Mouse (Mus musculus) testis, adult 2 months (tissue): ENCODE measurements around the gene Ripor1. TPM values are rescaled to one million over a fixed set of nuclear protein-coding genes. Genes with fewer than 3 reads are reported as not detected.
A peak's percentile ranks its signal among the peaks of the same experiment; 100 is the strongest.

ENCODE experiments used
- H3K27ac ChIP-seq: fragments of 200-500 bp; 2 replicates; pipeline ENCODE4 v1.5.1; 2012; ENCODE audit warnings: low read depth, low read length; ENCODE audit not compliant: control insufficient read depth, insufficient read depth
- H3K27me3 ChIP-seq: fragments of 200-500 bp; 2 replicates; pipeline ENCODE4 v1.6.1; 2012; ENCODE audit warnings: mild to moderate bottlenecking, low read length, moderate library complexity; ENCODE audit not compliant: control insufficient read depth, insufficient read depth
- H3K36me3 ChIP-seq: fragments of 200-500 bp; 2 replicates; pipeline ENCODE4 v1.6.1; 2012; ENCODE audit warnings: mild to moderate bottlenecking, low read length; ENCODE audit not compliant: control insufficient read depth, insufficient read depth
- H3K4me1 ChIP-seq: fragments of 200-500 bp; 2 replicates; pipeline ENCODE4 v1.6.1; 2012; ENCODE audit warnings: low read length; ENCODE audit not compliant: control insufficient read depth, insufficient read depth
- H3K4me3 ChIP-seq: fragments of 200-500 bp; 2 replicates; pipeline ENCODE4 v1.5.1; 2012; ENCODE audit warnings: low read depth, mild to moderate bottlenecking, low read length, moderate library complexity, mixed read lengths; ENCODE audit not compliant: control insufficient read depth
- CTCF ChIP-seq: fragments of 200-500 bp; IDR thresholded peaks from 2 replicates; pipeline ENCODE4 v1.5.1; 2012; ENCODE audit warnings: low read depth, mild to moderate bottlenecking, inconsistent platforms, low read length, moderate library complexity; ENCODE audit not compliant: control insufficient read depth, insufficient read depth, insufficient replicate concordance
- POLR2A ChIP-seq: fragments of 200-500 bp; IDR thresholded peaks from 2 replicates; pipeline ENCODE4 v1.6.1; 2012; ENCODE audit warnings: low read depth, mild to moderate bottlenecking, inconsistent platforms, low read length, moderate library complexity; ENCODE audit not compliant: control insufficient read depth
- polyA plus RNA-seq: library from polyadenylated mRNA; depleted of rRNA; stranded (reverse); fragments of >200 nt; gene quantifications from 2 replicates; pipeline ENCODE4 v1.2.3, GENCODE M21; 2012

The Ripor1 gene
- polyA plus RNA-seq, 1 experiment, result 6.3 TPM

GRCm38 (mm10) chr8:105606189-105607023 is 1.4 kb downstream of the Ripor1 start:
- H3K27me3 ChIP-seq, result no peaks in the 10 kb centered on the region
- peaks cover 16% of the 10 kb centered on the region for H3K4me1 ChIP-seq
- H3K4me3 ChIP-seq, result peak overlapping the region; percentile 91
- no peaks in the 10 kb centered on the region for H3K36me3 ChIP-seq
- no peak overlapping the region for H3K27ac ChIP-seq
- TF ChIP-seq CTCF (no peak), POLR2A (peak; percentile 31; the same call in 1 of the 2 replicates)

- peak overlapping the region; percentile 47 for H3K4me3 ChIP-seq
- no peak overlapping the region for H3K27ac ChIP-seq
- no peaks in the 10 kb centered on the region for H3K27me3 ChIP-seq
- no peak for TF ChIP-seq POLR2A
- TF ChIP-seq CTCF, result no peak
- peaks cover 16% of the 10 kb centered on the region for H3K4me1 ChIP-seq
- H3K36me3 ChIP-seq, result no peaks in the 10 kb centered on the region
Measured at GRCm38 (mm10) chr8:105607062-105607461, 2.0 kb downstream of the Ripor1 start.

DNA sequence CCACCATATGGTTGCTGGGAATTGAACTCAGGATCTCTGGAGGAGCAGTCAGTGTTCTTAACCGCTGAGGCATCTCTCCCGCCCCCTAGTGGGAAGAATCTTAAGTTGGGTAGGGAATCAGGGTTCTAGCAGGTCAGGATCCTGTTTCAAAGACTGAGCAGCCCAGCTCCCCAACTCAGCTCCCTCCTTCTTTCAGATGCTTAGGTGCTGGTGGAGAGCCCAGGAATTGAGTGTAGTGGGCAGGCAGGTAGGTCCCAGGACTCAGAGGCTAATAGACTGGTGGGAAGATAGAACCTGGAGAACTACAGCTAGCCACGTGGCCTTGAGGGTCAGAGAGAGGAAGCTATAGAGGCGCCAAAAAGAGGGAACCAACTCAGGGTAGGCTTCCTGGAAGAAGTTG is 2.6 kb downstream of the Ripor1 start:
- TF ChIP-seq CTCF (no peak), POLR2A (no peak)
- Histone ChIP-seq H3K4me1 (peaks cover 16% of the 10 kb centered on the region), H3K27me3 (no peaks in the 10 kb centered on the region), H3K36me3 (no peaks in the 10 kb centered on the region), H3K27ac (no peak overlapping the region), H3K4me3 (no peak overlapping the region)

DNA sequence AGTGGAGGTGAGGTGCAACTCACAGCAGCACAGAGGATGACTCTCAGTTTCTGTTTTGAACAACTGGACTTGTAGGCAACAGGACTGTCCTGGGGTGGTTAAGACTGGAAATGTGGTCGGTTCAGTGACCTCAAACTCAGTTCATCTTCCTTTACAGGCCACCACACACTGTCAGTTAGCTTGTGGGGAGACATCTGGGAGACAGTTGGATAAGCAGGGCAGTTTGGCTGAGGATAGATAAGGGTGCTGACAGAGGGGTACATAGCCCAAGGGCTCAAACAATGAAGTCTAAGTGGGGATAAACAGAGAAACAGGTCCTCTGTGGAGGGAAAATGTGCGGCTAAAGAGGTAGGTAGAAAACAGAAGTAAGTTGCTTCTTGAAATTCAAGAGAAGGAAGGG is 4.3 kb downstream of the Ripor1 start:
- no peaks in the 10 kb centered on the region for H3K36me3 ChIP-seq
- peaks cover 27% of the 10 kb centered on the region for H3K4me1 ChIP-seq
- H3K4me3 ChIP-seq, result no peak overlapping the region
- H3K27me3 ChIP-seq, result no peaks in the 10 kb centered on the region
- no peak overlapping the region for H3K27ac ChIP-seq
- TF ChIP-seq CTCF (no peak), POLR2A (no peak)

DNA sequence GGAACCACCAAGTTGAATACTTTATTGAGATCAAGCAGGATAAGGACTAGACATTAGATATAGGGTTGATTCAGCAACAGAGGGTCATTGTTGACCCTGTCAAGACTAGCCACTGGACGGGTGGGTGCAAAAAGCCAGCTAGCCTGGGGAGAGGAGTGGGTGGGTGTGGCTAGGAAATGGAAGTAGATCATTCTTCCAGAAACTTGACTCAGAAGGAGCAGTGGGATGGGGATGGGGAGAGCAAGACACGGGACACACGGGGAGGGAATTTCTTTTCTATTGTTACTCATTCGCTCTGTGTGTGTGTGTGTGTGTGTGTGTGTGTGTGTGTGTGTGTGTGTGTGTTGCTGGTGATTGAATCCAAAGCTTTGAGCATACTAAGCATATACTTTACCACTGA is 4.7 kb downstream of the Ripor1 start:
- peaks cover 30% of the 10 kb centered on the region for H3K4me1 ChIP-seq
- H3K4me3 ChIP-seq, result no peak overlapping the region
- H3K27me3 ChIP-seq, result no peaks in the 10 kb centered on the region
- no peak overlapping the region for H3K27ac ChIP-seq
- no peaks in the 10 kb centered on the region for H3K36me3 ChIP-seq
- TF ChIP-seq POLR2A (no peak), CTCF (no peak)

- no peak overlapping the region for H3K27ac ChIP-seq
- no peak overlapping the region for H3K4me3 ChIP-seq
- H3K27me3 ChIP-seq, result no peaks in the 10 kb centered on the region
- peaks cover 22% of the 10 kb centered on the region for H3K4me1 ChIP-seq
- H3K36me3 ChIP-seq, result no peaks in the 10 kb centered on the region
- TF ChIP-seq CTCF (no peak), POLR2A (no peak)
Measured at GRCm38 (mm10) chr8:105611836-105612235, 6.8 kb downstream of the Ripor1 start.

- Histone ChIP-seq H3K27ac (no peak overlapping the region), H3K4me1 (peaks cover 15% of the 10 kb centered on the region), H3K27me3 (no peaks in the 10 kb centered on the region), H3K4me3 (peak overlapping the region; percentile 87), H3K36me3 (no peaks in the 10 kb centered on the region)
- TF ChIP-seq CTCF (no peak), POLR2A (no peak)
Measured at GRCm38 (mm10) chr8:105613037-105613436, 8.0 kb downstream of the Ripor1 start.
